Mouse (Mus musculus) thymus, adult 2 months (tissue): ENCODE results near the gene Gm49383. TPM values are rescaled to one million over a fixed set of nuclear protein-coding genes. Genes with fewer than 3 reads are reported as not detected.

Experiments used
- DNase-seq: peaks from one replicate; pipeline ENCODE4 v3.0.0; 2021
- H3K27ac ChIP-seq: fragments of 200-500 bp; 2 replicates; pipeline ENCODE4 v1.5.1; 2012; ENCODE audit warnings: low read length, control low read depth; ENCODE audit not compliant: control insufficient read depth, insufficient read depth
- H3K27me3 ChIP-seq: fragments of 200-500 bp; 2 replicates; pipeline ENCODE4 v1.6.1; 2012; ENCODE audit warnings: mild to moderate bottlenecking, low read length, moderate library complexity, mixed read lengths; ENCODE audit not compliant: control insufficient read depth, insufficient read depth
- H3K36me3 ChIP-seq: fragments of 200-500 bp; 2 replicates; pipeline ENCODE4 v1.6.1; 2012; ENCODE audit warnings: mild to moderate bottlenecking, low read length, moderate library complexity; ENCODE audit not compliant: control insufficient read depth, insufficient read depth
- H3K4me1 ChIP-seq: fragments of 200-500 bp; replicated peaks from 2 replicates; pipeline ENCODE4 v1.6.1; 2012; ENCODE audit warnings: low read length; ENCODE audit not compliant: control insufficient read depth, insufficient read depth
- H3K4me3 ChIP-seq: fragments of 200-500 bp; 2 replicates; pipeline ENCODE4 v1.5.1; 2012; ENCODE audit warnings: mild to moderate bottlenecking, low read length, control low read depth, moderate library complexity; ENCODE audit not compliant: control insufficient read depth, insufficient read depth
- CTCF ChIP-seq: fragments of 200-500 bp; IDR thresholded peaks from 2 replicates; pipeline ENCODE4 v1.5.1; 2012; ENCODE audit warnings: mild to moderate bottlenecking, control low read depth, low read length, moderate library complexity, borderline replicate concordance; ENCODE audit not compliant: control insufficient read depth, poor library complexity, insufficient read depth; ENCODE audit errors: extremely low read depth
- POLR2A ChIP-seq: fragments of 200-500 bp; IDR thresholded peaks from 2 replicates; pipeline ENCODE4 v1.6.1; 2012; ENCODE audit warnings: mild to moderate bottlenecking, low read length, control low read depth, moderate library complexity; ENCODE audit not compliant: control insufficient read depth, poor library complexity, insufficient read depth; ENCODE audit errors: extremely low read depth
- WGBS: fragments of 180-500 bp; shearing (Covaris S2); methylation state at CpG from one replicate; pipeline ENCODE4 v1.1.7; 2018; 5-methylcytosine and 5-hydroxymethylcytosine counted together
- polyA plus RNA-seq: library from polyadenylated mRNA; depleted of rRNA; stranded (reverse); fragments of >200 nt; gene quantifications from 2 replicates; pipeline ENCODE4 v1.2.3, GENCODE M21; 2012

Gm49383 gene
- polyA plus RNA-seq, 1 experiment: 5.5 TPM

- H3K4me1 ChIP-seq: peaks cover 3% of the 10 kb centered on the region; the same call in 1 of the 2 replicates
- no peaks in the 10 kb centered on the region for H3K27me3 ChIP-seq
- no peaks in the 10 kb centered on the region for H3K36me3 ChIP-seq
- H3K4me3 ChIP-seq: no peak overlapping the region
- no peak overlapping the region for H3K27ac ChIP-seq
- TF ChIP-seq CTCF (no peak), POLR2A (no peak)
- DNase-seq: no peak
Measured at GRCm38 (mm10) chr12:69198985-69199384, 2.1 kb upstream of the Gm49383 start.

- no peak for DNase-seq
- TF ChIP-seq POLR2A (no peak), CTCF (no peak)
Measured at GRCm38 (mm10) chr12:69198164-69198535, 1.2 kb upstream of the Gm49383 start, which contains the start of gene Dnaaf2. Gene Dnaaf2, minus strand, starts transcription at chr12:69198429.

GRCm38 (mm10) chr12:69197378-69198163 is 667 bp upstream of the Gm49383 start:
- DNase-seq: peak; percentile 51
- Histone ChIP-seq H3K27me3 (no peaks in the 10 kb centered on the region), H3K4me1 (peaks cover 3% of the 10 kb centered on the region; the same call in 1 of the 2 replicates), H3K4me3 (peak overlapping the region; percentile 99), H3K27ac (peak overlapping the region; percentile 6; the same call in 1 of the 2 replicates), H3K36me3 (no peaks in the 10 kb centered on the region)
- WGBS: under 1% methylated on average over 94 of the region's 94 CpGs
- TF ChIP-seq CTCF: no peak
- TF ChIP-seq POLR2A: no peak

More at GRCm38 (mm10) chr12:69198164-69198535, 1.2 kb upstream of the Gm49383 start, which contains the start of gene Dnaaf2:
- Histone ChIP-seq H3K4me3 (peak within 1 kb of the TSS; percentile 99), H3K27me3 (no peaks in the 10 kb centered on the region), H3K27ac (peak within 1 kb of the TSS; percentile 6; the same call in 1 of the 2 replicates), H3K4me1 (peaks cover 3% of the 10 kb centered on the region; the same call in 1 of the 2 replicates), H3K36me3 (no peaks in the 10 kb centered on the region)
- WGBS: 3% methylated on average over 18 of the region's 18 CpGs

- WGBS: 99% methylated on average over 2 of the region's 2 CpGs
Measured at GRCm38 (mm10) chr12:69192637-69193036, 4.3 kb downstream of the Gm49383 start.

GRCm38 (mm10) chr12:69191396-69191795 is 5.5 kb downstream of the Gm49383 start:
- Histone ChIP-seq H3K4me1 (no peaks in the 10 kb centered on the region; the same call in 1 of the 2 replicates), H3K27ac (no peak overlapping the region), H3K4me3 (no peak overlapping the region), H3K36me3 (peaks cover 15% of the 10 kb centered on the region; the same call in 1 of the 2 replicates), H3K27me3 (no peaks in the 10 kb centered on the region)
- TF ChIP-seq POLR2A: no peak
- DNase-seq: no peak
- 91% methylated on average over 5 of the region's 5 CpGs for WGBS

More at GRCm38 (mm10) chr12:69192637-69193036, 4.3 kb downstream of the Gm49383 start:
- Histone ChIP-seq H3K27ac (no peak overlapping the region), H3K36me3 (peaks cover 15% of the 10 kb centered on the region; the same call in 1 of the 2 replicates), H3K4me3 (no peak overlapping the region), H3K4me1 (no peaks in the 10 kb centered on the region), H3K27me3 (no peaks in the 10 kb centered on the region)
- no peak for TF ChIP-seq POLR2A
- TF ChIP-seq CTCF: no peak
- DNase-seq: no peak

GRCm38 (mm10) chr12:69190522-69190921 is 6.4 kb downstream of the Gm49383 start:
- Histone ChIP-seq H3K27ac (no peak overlapping the region), H3K36me3 (peaks cover 15% of the 10 kb centered on the region; the same call in 1 of the 2 replicates), H3K4me1 (no peaks in the 10 kb centered on the region; the same call in 1 of the 2 replicates), H3K27me3 (no peaks in the 10 kb centered on the region), H3K4me3 (no peak overlapping the region)
- no peak for DNase-seq
- WGBS: 100% methylated on average over 1 of the region's 1 CpGs
- TF ChIP-seq CTCF: no peak
- no peak for TF ChIP-seq POLR2A

GRCm38 (mm10) chr12:69190074-69190473 is 6.8 kb downstream of the Gm49383 start:
- 95% methylated on average over 9 of the region's 9 CpGs for WGBS
- Histone ChIP-seq H3K4me1 (peaks cover 4% of the 10 kb centered on the region; the same call in 1 of the 2 replicates), H3K4me3 (no peak overlapping the region), H3K36me3 (peaks cover 15% of the 10 kb centered on the region; the same call in 1 of the 2 replicates), H3K27ac (no peak overlapping the region), H3K27me3 (no peaks in the 10 kb centered on the region)
- DNase-seq: no peak
- TF ChIP-seq POLR2A (no peak), CTCF (no peak)
